Mouse (Mus musculus): ENCODE results near the gene Tbc1d5.

- no peak for TF ChIP-seq CHD2 (IDR thresholded peaks at IDR 0.05; ENCODE audit: low read length)
- TF ChIP-seq POLR2A (IDR thresholded peaks at IDR 0.05; ENCODE audit: low read depth, low read length), result no peak
- no peak for TF ChIP-seq CTCF (conservative IDR thresholded peaks at IDR 0.05 in 1 of 2, IDR thresholded peaks at IDR 0.05 in 1 of 2; ENCODE audit: low read depth in 2 of 2, low read length in 2 of 2)
- no peak for TF ChIP-seq ZC3H11A (IDR thresholded peaks at IDR 0.05; ENCODE audit: low read depth, low read length)
- TF ChIP-seq E2F4 (IDR thresholded peaks at IDR 0.05; ENCODE audit: insufficient replicate concordance, low read depth, low read length), result no peak
- no peak for TF ChIP-seq MAZ (IDR thresholded peaks at IDR 0.05; ENCODE audit: low read depth, low read length)
- no peak for TF ChIP-seq RCOR1 (conservative IDR thresholded peaks at IDR 0.05; ENCODE audit: low read depth, low read length)
- TF ChIP-seq TBP (conservative IDR thresholded peaks at IDR 0.05; ENCODE audit: low read depth, low read length), result no peak
These were observed 376.8 kb downstream of the Tbc1d5 start for GRCm38 (mm10) chr17:50802380-50802779.
